Mouse (Mus musculus): ENCODE data around the gene Zfp983. TPM values are rescaled to one million over a fixed set of nuclear protein-coding genes. Genes with fewer than 3 reads are reported as not detected.

The Zfp983 gene
- polyA plus RNA-seq, 1 experiment from 2014 or later, result 5.8 TPM

Other genes starting within 250 kb of the Zfp983 start
- gene Zfp54, start 227.4 kb upstream of the Zfp983 start, polyA plus RNA-seq (2015; fragmentation: Nextera tagmentation; extraction: Ambion mirVana), result 9.2 and 9.8 TPM in 2 replicates
- 22.4 and 23.0 TPM in 2 replicates for gene Zfp51, start 200.2 kb upstream of the Zfp983 start, polyA plus RNA-seq (2015; fragmentation: Nextera tagmentation; extraction: Ambion mirVana)
- 16.5 and 17.3 TPM in 2 replicates for gene Zfp53, start 161.6 kb upstream of the Zfp983 start, polyA plus RNA-seq (2015; fragmentation: Nextera tagmentation; extraction: Ambion mirVana)
- 4.2 and 5.0 TPM in 2 replicates for gene Zfp52, start 115.1 kb upstream of the Zfp983 start, polyA plus RNA-seq (2015; fragmentation: Nextera tagmentation; extraction: Ambion mirVana)
- 2.2 and 2.6 TPM in 2 replicates for gene Zfp948, start 83.6 kb upstream of the Zfp983 start, polyA plus RNA-seq (2015; fragmentation: Nextera tagmentation; extraction: Ambion mirVana)
- 12.0 and 12.7 TPM in 2 replicates for gene Gm10226, start 41.2 kb downstream of the Zfp983 start, polyA plus RNA-seq (2015; fragmentation: Nextera tagmentation; extraction: Ambion mirVana)
- gene Zfp760, start 57.1 kb downstream of the Zfp983 start, polyA plus RNA-seq (2015; fragmentation: Nextera tagmentation; extraction: Ambion mirVana), result 3.0 and 3.5 TPM in 2 replicates
- gene Zfp229, start 80.2 kb downstream of the Zfp983 start, polyA plus RNA-seq (2015; fragmentation: Nextera tagmentation; extraction: Ambion mirVana), result 3.2 and 3.8 TPM in 2 replicates
- gene Zfp820, start 195.1 kb downstream of the Zfp983 start, polyA plus RNA-seq (2015; fragmentation: Nextera tagmentation; extraction: Ambion mirVana), result 6.6 and 7.8 TPM in 2 replicates